Mouse (Mus musculus): Measurements from ENCODE around the gene Emsy.

- no peak for TF ChIP-seq CTCF (IDR thresholded peaks at IDR 0.05; ENCODE audit: low read depth)
- TF ChIP-seq EP300 (IDR thresholded peaks at IDR 0.05; ENCODE audit: low read depth) = no peak
These were observed 76.1 kb downstream of the Emsy start for GRCm38 (mm10) chr7:98580441-98580840.
